Mouse (Mus musculus): ENCODE measurements around the gene Atxn1. TPM values are rescaled to one million over a fixed set of nuclear protein-coding genes. Genes with fewer than 3 reads are reported as not detected.

Atxn1 gene
- total and polyA plus RNA-seq, 2 experiments from 2014 or later, result 8.6 to 44.6 TPM

DNA sequence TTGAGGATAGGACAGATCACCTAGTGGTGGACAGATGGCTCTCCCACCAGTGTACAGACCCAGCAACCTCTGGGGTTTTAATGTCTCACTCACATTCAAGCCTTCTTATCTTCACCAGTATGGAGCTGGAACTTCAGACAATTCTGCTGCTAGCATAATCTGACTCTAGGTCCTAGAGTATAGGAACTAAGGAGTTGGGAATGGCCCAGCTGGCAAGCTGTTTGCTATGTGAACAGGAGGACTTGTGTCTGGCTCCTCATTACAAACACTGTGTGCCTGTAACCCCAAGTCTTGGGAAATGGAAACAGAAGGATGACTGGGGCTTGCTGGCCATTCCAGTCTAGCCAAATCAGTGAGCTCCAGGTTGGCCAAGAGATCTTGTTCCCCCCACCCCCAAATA is 237.9 kb downstream of the Atxn1 start:
- DNase-seq (ENCODE audit: low spot score) (no peak), ATAC-seq (no peak)
- Histone ChIP-seq H3K4me2 (ENCODE audit: low read depth, low read length) (no peak overlapping the region), H3K9ac (replicated peaks; ENCODE audit: low read length) (no peak overlapping the region), H3K4me3 (ENCODE audit: low read length) (no peak overlapping the region), H3K27me3 (ENCODE audit: insufficient read depth, low read length) (no peaks in the 10 kb centered on the region), H3K9me3 (ENCODE audit: low read length) (no peaks in the 10 kb centered on the region), H3K4me1 (ENCODE audit: insufficient read depth, low read length) (0 out of 2 replicates have a peak, but pooled peaks cover under 1% of the 10 kb centered on the region), H3K27ac (no peak overlapping the region), H3K36me3 (ENCODE audit: insufficient read depth, low read length) (no peaks in the 10 kb centered on the region)
- TF ChIP-seq CTCF (IDR thresholded peaks at IDR 0.05; ENCODE audit: low read depth), result no peak

DNA sequence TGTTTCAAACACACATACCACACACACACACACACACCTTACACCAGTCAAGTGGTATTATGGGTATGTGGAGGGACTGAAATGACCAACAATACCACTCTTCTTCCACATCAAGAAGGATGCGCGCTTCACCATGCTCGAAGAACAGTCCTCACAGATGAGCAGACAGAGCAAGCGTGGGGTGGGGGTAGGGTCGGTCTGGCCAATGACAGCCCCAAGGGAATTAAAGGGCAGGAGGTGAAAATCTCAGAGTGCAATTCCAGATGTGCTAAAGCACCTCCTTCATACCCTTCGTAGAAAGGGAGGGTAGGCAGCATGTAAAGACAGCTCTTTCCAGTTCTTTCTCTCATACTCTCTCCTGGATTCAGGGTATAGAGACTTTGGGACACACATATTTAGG is 238.6 kb downstream of the Atxn1 start:
- H3K36me3 ChIP-seq (ENCODE audit: insufficient read depth, low read length), result no peaks in the 10 kb centered on the region
- H3K27me3 ChIP-seq (ENCODE audit: insufficient read depth, low read length), result no peaks in the 10 kb centered on the region
- no peak overlapping the region for H3K27ac ChIP-seq
- H3K9me3 ChIP-seq (ENCODE audit: low read length), result no peaks in the 10 kb centered on the region
- H3K4me1 ChIP-seq (ENCODE audit: insufficient read depth, low read length), result peaks cover 5% of the 10 kb centered on the region; the same call in 1 of the 2 replicates
- TF ChIP-seq CTCF (IDR thresholded peaks at IDR 0.05; ENCODE audit: low read depth), result no peak
- DNase-seq (ENCODE audit: low spot score), result no peak
- WGBS, result 92% methylated on average over 6 of the region's 6 CpGs
- H3K9ac ChIP-seq (replicated peaks; ENCODE audit: low read length), result no peak overlapping the region
- H3K4me3 ChIP-seq (ENCODE audit: low read length), result no peak overlapping the region
- no peak overlapping the region for H3K4me2 ChIP-seq (ENCODE audit: low read depth, low read length)
- ATAC-seq, result no peak

- DNase-seq (ENCODE audit: low spot score), result peak; percentile 48
- Histone ChIP-seq H3K9me3 (ENCODE audit: low read length) (no peaks in the 10 kb centered on the region), H3K4me3 (ENCODE audit: low read length) (no peak overlapping the region), H3K9ac (replicated peaks; ENCODE audit: low read length) (no peak overlapping the region), H3K27me3 (ENCODE audit: insufficient read depth, low read length) (no peaks in the 10 kb centered on the region), H3K36me3 (ENCODE audit: insufficient read depth, low read length) (no peaks in the 10 kb centered on the region), H3K27ac (no peak overlapping the region), H3K4me1 (ENCODE audit: insufficient read depth, low read length) (peaks cover 5% of the 10 kb centered on the region; the same call in 1 of the 2 replicates), H3K4me2 (ENCODE audit: low read depth, low read length) (no peak overlapping the region)
- ATAC-seq, result no peak
- WGBS, result 73% methylated on average over 14 of the region's 14 CpGs
- TF ChIP-seq CTCF (IDR thresholded peaks at IDR 0.05; ENCODE audit: low read depth), result no peak
These were observed 240.1 kb downstream of the Atxn1 start for GRCm38 (mm10) chr13:45724507-45725259.

GRCm38 (mm10) chr13:45722885-45723284 is 241.9 kb downstream of the Atxn1 start:
- TF ChIP-seq CTCF (IDR thresholded peaks at IDR 0.05; ENCODE audit: low read depth), result no peak
- ATAC-seq (no peak), DNase-seq (ENCODE audit: low spot score) (no peak)
- H3K36me3 ChIP-seq (ENCODE audit: insufficient read depth, low read length), result no peaks in the 10 kb centered on the region
- H3K9me3 ChIP-seq (ENCODE audit: low read length), result no peaks in the 10 kb centered on the region
- H3K27ac ChIP-seq, result no peak overlapping the region
- H3K27me3 ChIP-seq (ENCODE audit: insufficient read depth, low read length), result no peaks in the 10 kb centered on the region
- H3K4me1 ChIP-seq (ENCODE audit: insufficient read depth, low read length), result peaks cover 5% of the 10 kb centered on the region; the same call in 1 of the 2 replicates
- WGBS, result 90% methylated on average over 5 of the region's 5 CpGs
- no peak overlapping the region for H3K4me2 ChIP-seq (ENCODE audit: low read depth, low read length)
- no peak overlapping the region for H3K9ac ChIP-seq (replicated peaks; ENCODE audit: low read length)
- no peak overlapping the region for H3K4me3 ChIP-seq (ENCODE audit: low read length)

GRCm38 (mm10) chr13:45721621-45722020 is 243.2 kb downstream of the Atxn1 start:
- Histone ChIP-seq H3K4me1 (ENCODE audit: insufficient read depth, low read length) (peaks cover 5% of the 10 kb centered on the region; the same call in 1 of the 2 replicates), H3K27me3 (ENCODE audit: insufficient read depth, low read length) (no peaks in the 10 kb centered on the region), H3K27ac (peak overlapping the region; percentile 15; the same call in 1 of the 2 replicates), H3K4me2 (ENCODE audit: low read depth, low read length) (no peak overlapping the region), H3K4me3 (ENCODE audit: low read length) (no peak overlapping the region), H3K36me3 (ENCODE audit: insufficient read depth, low read length) (no peaks in the 10 kb centered on the region), H3K9me3 (ENCODE audit: low read length) (no peaks in the 10 kb centered on the region), H3K9ac (replicated peaks; ENCODE audit: low read length) (no peak overlapping the region)
- no peak for TF ChIP-seq CTCF (IDR thresholded peaks at IDR 0.05; ENCODE audit: low read depth)
- peak; percentile 62 for DNase-seq (ENCODE audit: low spot score)
- 60% methylated on average over 8 of the region's 8 CpGs for WGBS
- ATAC-seq, result no peak

- Histone ChIP-seq H3K9ac (replicated peaks; ENCODE audit: low read length) (no peak overlapping the region), H3K27ac (no peak overlapping the region), H3K27me3 (ENCODE audit: insufficient read depth, low read length) (no peaks in the 10 kb centered on the region), H3K4me2 (ENCODE audit: low read depth, low read length) (no peak overlapping the region), H3K4me1 (ENCODE audit: insufficient read depth, low read length) (peaks cover 5% of the 10 kb centered on the region; the same call in 1 of the 2 replicates), H3K9me3 (ENCODE audit: low read length) (no peaks in the 10 kb centered on the region), H3K36me3 (ENCODE audit: insufficient read depth, low read length) (no peaks in the 10 kb centered on the region), H3K4me3 (ENCODE audit: low read length) (no peak overlapping the region)
- WGBS, result 47% methylated on average over 3 of the region's 3 CpGs
- DNase-seq (ENCODE audit: low spot score), result no peak
- no peak for TF ChIP-seq CTCF (IDR thresholded peaks at IDR 0.05; ENCODE audit: low read depth)
- no peak for ATAC-seq
These were observed 246.0 kb downstream of the Atxn1 start for GRCm38 (mm10) chr13:45718850-45719249.

DNA sequence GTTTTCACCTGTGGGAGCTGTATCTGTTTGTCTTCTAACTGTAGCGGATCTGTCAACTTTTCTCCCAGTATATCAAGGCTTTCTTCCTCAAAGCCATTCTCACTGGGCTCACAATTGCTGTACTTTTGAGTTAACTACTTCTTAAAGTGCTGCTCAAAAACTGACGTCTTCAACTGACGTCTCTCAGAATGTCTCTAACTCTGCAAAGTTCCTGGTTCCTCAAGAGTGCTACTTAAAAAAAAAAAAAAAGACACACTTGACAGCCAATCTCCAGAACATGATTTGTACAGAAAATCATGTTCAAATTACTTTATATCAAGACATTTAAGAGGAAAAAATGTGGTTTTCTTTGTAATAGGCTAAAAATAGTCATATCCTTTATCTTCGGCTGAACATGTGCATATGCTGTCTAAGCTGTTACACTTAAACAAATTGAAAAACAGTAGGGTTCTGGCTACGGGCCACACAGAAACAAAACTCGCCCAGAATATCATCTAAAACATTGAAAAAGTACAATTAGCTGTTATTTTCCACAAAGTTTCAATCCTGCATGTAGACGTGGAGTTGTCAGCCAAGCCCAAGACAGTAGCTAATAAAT is 249.1 kb downstream of the Atxn1 start:
- Histone ChIP-seq H3K9me3 (ENCODE audit: low read length) (no peaks in the 10 kb centered on the region), H3K36me3 (ENCODE audit: insufficient read depth, low read length) (no peaks in the 10 kb centered on the region), H3K4me2 (ENCODE audit: low read depth, low read length) (no peak overlapping the region), H3K4me3 (ENCODE audit: low read length) (no peak overlapping the region), H3K27me3 (ENCODE audit: insufficient read depth, low read length) (no peaks in the 10 kb centered on the region), H3K27ac (no peak overlapping the region), H3K9ac (replicated peaks; ENCODE audit: low read length) (no peak overlapping the region), H3K4me1 (ENCODE audit: insufficient read depth, low read length) (no peaks in the 10 kb centered on the region)
- ATAC-seq, result no peak
- no peak for DNase-seq (ENCODE audit: low spot score)
- WGBS, result 48% methylated on average over 7 of the region's 7 CpGs
- TF ChIP-seq CTCF (IDR thresholded peaks at IDR 0.05; ENCODE audit: low read depth), result no peak

Data from hindbrain, postnatal 0 days (tissue).